Mouse (Mus musculus) midbrain, embryonic 14.5 days (tissue): Measurements from ENCODE around the gene Raver2. TPM values are rescaled to one million over a fixed set of nuclear protein-coding genes. Genes with fewer than 3 reads are reported as not detected.
"Not testable (repeated sequence)": the region's sequence is repeated elsewhere in the genome, so short reads cannot be mapped to it uniquely, and the experiment has no call there.

Experiments
- ATAC-seq: fragments of 200-750 bp; cut with Nextera tagmentation; 2 replicates; pipeline ENCODE4 v1.8.0; 2017; ENCODE audit warnings: moderate number of reproducible peaks, moderate library complexity; ENCODE audit not compliant: low FRiP score, low TSS enrichment
- DNase-seq: peaks from one replicate; pipeline ENCODE4 v3.0.0-alpha.2; 2015
- H3K27ac ChIP-seq: fragments of 300-500 bp; sonication (generic); replicated peaks from 2 replicates; pipeline ENCODE4 v1.5.1; 2014; ENCODE audit warnings: mild to moderate bottlenecking, low read depth, low read length, moderate library complexity
- H3K27me3 ChIP-seq: fragments of 300-500 bp; sonication (generic); 2 replicates; pipeline ENCODE4 v1.6.1; 2014; ENCODE audit warnings: low read length, control low read depth, mixed read lengths; ENCODE audit not compliant: control insufficient read depth, insufficient read depth
- H3K36me3 ChIP-seq: fragments of 300-500 bp; sonication (generic); 2 replicates; pipeline ENCODE4 v1.6.1; 2014; ENCODE audit warnings: low read length, control low read depth; ENCODE audit not compliant: control insufficient read depth, insufficient read depth
- H3K4me1 ChIP-seq: fragments of 300-500 bp; sonication (generic); 2 replicates; pipeline ENCODE4 v1.6.1; 2014; ENCODE audit warnings: mild to moderate bottlenecking, antibody characterized with exemption, low read length, control low read depth; ENCODE audit not compliant: control insufficient read depth, insufficient read depth
- H3K4me2 ChIP-seq: fragments of 300-500 bp; sonication (generic); 2 replicates; pipeline ENCODE4 v1.6.1; 2014; ENCODE audit warnings: mild to moderate bottlenecking, low read length, moderate library complexity
- H3K4me3 ChIP-seq: fragments of 300-500 bp; sonication (generic); replicated peaks from 2 replicates; pipeline ENCODE4 v1.5.1; 2014; ENCODE audit warnings: low read depth, low read length
- H3K9ac ChIP-seq: fragments of 300-500 bp; sonication (generic); replicated peaks from 2 replicates; pipeline ENCODE4 v1.6.1; 2014; ENCODE audit warnings: mild to moderate bottlenecking, low read length, moderate library complexity
- H3K9me3 ChIP-seq: fragments of 300-500 bp; sonication (generic); 2 replicates; pipeline ENCODE4 v1.6.1; 2016; ENCODE audit warnings: low read length, control low read depth, mixed read lengths; ENCODE audit not compliant: control insufficient read depth
- WGBS: fragments of 180-500 bp; shearing (Covaris S2); extraction: QIAGEN DNeasy Blood & Tissue Kit; methylation state at CpG from one replicate; pipeline ENCODE4 v1.1.7; 2014; 5-methylcytosine and 5-hydroxymethylcytosine counted together
- polyA plus RNA-seq: library from polyadenylated mRNA; unstranded; fragments of >200 nt; fragmentation: Nextera tagmentation; extraction: Ambion mirVana; gene quantifications from 2 replicates; pipeline ENCODE4 v1.2.1, GENCODE M21; 2014

Gene Raver2
- polyA plus RNA-seq, 1 experiment from 2014 or later = 5.8 TPM

GRCm38 (mm10) chr4:101082176-101082888, 13.5 kb downstream of the Raver2 start:
- Histone ChIP-seq H3K9ac (no peak overlapping the region), H3K4me2 (no peak overlapping the region), H3K4me1 (0 out of 2 replicates have a peak, but pooled peaks cover 4% of the 10 kb centered on the region), H3K27ac (no peak overlapping the region), H3K9me3 (no peaks in the 10 kb centered on the region), H3K36me3 (no peaks in the 10 kb centered on the region), H3K4me3 (no peak overlapping the region), H3K27me3 (no peaks in the 10 kb centered on the region)
- ATAC-seq = no peak
- DNase-seq = peak; percentile 30
- 11% methylated on average over 17 of the region's 17 CpGs for WGBS

GRCm38 (mm10) chr4:101084863-101085262, 16.1 kb downstream of the Raver2 start:
- Histone ChIP-seq H3K36me3 (no peaks in the 10 kb centered on the region), H3K27ac (no peak overlapping the region), H3K9me3 (no peaks in the 10 kb centered on the region), H3K4me1 (0 out of 2 replicates have a peak, but pooled peaks cover 4% of the 10 kb centered on the region), H3K9ac (no peak overlapping the region), H3K4me3 (no peak overlapping the region), H3K27me3 (no peaks in the 10 kb centered on the region), H3K4me2 (no peak overlapping the region)
- WGBS = 96% methylated on average over 4 of the region's 4 CpGs
- DNase-seq (no peak), ATAC-seq (no peak)

GRCm38 (mm10) chr4:101086040-101086439, 17.3 kb downstream of the Raver2 start:
- 99% methylated on average over 3 of the region's 3 CpGs for WGBS
- H3K27me3 ChIP-seq = no peaks in the 10 kb centered on the region
- no peak overlapping the region for H3K27ac ChIP-seq
- H3K4me1 ChIP-seq = 0 out of 2 replicates have a peak, but pooled peaks cover 4% of the 10 kb centered on the region
- no peak for ATAC-seq
- no peak overlapping the region for H3K9ac ChIP-seq
- H3K4me2 ChIP-seq = no peak overlapping the region
- no peaks in the 10 kb centered on the region for H3K36me3 ChIP-seq
- DNase-seq = no peak
- H3K9me3 ChIP-seq = no peaks in the 10 kb centered on the region
- H3K4me3 ChIP-seq = no peak overlapping the region

GRCm38 (mm10) chr4:101087721-101088120, 18.9 kb downstream of the Raver2 start:
- no peak for DNase-seq
- WGBS = 24% methylated on average over 1 of the region's 1 CpGs
- Histone ChIP-seq H3K27ac (no peak overlapping the region), H3K9ac (no peak overlapping the region), H3K27me3 (no peaks in the 10 kb centered on the region), H3K9me3 (no peaks in the 10 kb centered on the region), H3K36me3 (no peaks in the 10 kb centered on the region), H3K4me3 (no peak overlapping the region), H3K4me1 (0 out of 2 replicates have a peak, but pooled peaks cover 2% of the 10 kb centered on the region), H3K4me2 (no peak overlapping the region)
- ATAC-seq = no peak

GRCm38 (mm10) chr4:101090630-101091029, 21.8 kb downstream of the Raver2 start:
- ATAC-seq, H3K4me1 ChIP-seq, H3K36me3 ChIP-seq, H3K9me3 ChIP-seq, H3K27me3 ChIP-seq, H3K4me3 ChIP-seq, H3K27ac ChIP-seq, H3K9ac ChIP-seq, DNase-seq, H3K4me2 ChIP-seq: not testable (repeated sequence)
- 96% methylated on average over 3 of the region's 3 CpGs for WGBS

- DNase-seq = no peak
- ATAC-seq = no peak
- 74% methylated on average over 10 of the region's 10 CpGs for WGBS
- no peak overlapping the region for H3K4me3 ChIP-seq
- H3K9me3 ChIP-seq = no peaks in the 10 kb centered on the region
- no peaks in the 10 kb centered on the region for H3K36me3 ChIP-seq
- no peak overlapping the region for H3K4me2 ChIP-seq
- H3K27me3 ChIP-seq = no peaks in the 10 kb centered on the region
- no peak overlapping the region for H3K9ac ChIP-seq
- no peak overlapping the region for H3K27ac ChIP-seq
- H3K4me1 ChIP-seq = no peaks in the 10 kb centered on the region; the same call in 1 of the 2 replicates
Measured at GRCm38 (mm10) chr4:101093292-101093691, 24.5 kb downstream of the Raver2 start.

- 94% methylated on average over 12 of the region's 12 CpGs for WGBS
- ATAC-seq (no peak), DNase-seq (no peak)
- no peak overlapping the region for H3K4me2 ChIP-seq
- no peak overlapping the region for H3K4me3 ChIP-seq
- no peaks in the 10 kb centered on the region for H3K4me1 ChIP-seq
- H3K9ac ChIP-seq = no peak overlapping the region
- H3K36me3 ChIP-seq = 0 out of 2 replicates have a peak, but pooled peaks cover 5% of the 10 kb centered on the region
- peaks cover 10% of the 10 kb centered on the region; the same call in 1 of the 2 replicates for H3K9me3 ChIP-seq
- no peak overlapping the region for H3K27ac ChIP-seq
- H3K27me3 ChIP-seq = no peaks in the 10 kb centered on the region
Measured at GRCm38 (mm10) chr4:101107122-101107521, 38.3 kb downstream of the Raver2 start.

GRCm38 (mm10) chr4:101121002-101121401, 52.2 kb downstream of the Raver2 start:
- Histone ChIP-seq H3K4me2 (no peak overlapping the region), H3K4me3 (no peak overlapping the region), H3K4me1 (no peaks in the 10 kb centered on the region), H3K9ac (no peak overlapping the region), H3K27me3 (no peaks in the 10 kb centered on the region), H3K36me3 (no peaks in the 10 kb centered on the region; the same call in 1 of the 2 replicates), H3K9me3 (no peaks in the 10 kb centered on the region), H3K27ac (no peak overlapping the region)
- WGBS = 91% methylated on average over 7 of the region's 7 CpGs
- no peak for ATAC-seq
- DNase-seq = no peak

GRCm38 (mm10) chr4:101135013-101135412, 66.2 kb downstream of the Raver2 start:
- H3K4me1 ChIP-seq = no peaks in the 10 kb centered on the region
- H3K4me3 ChIP-seq = no peak overlapping the region
- no peak overlapping the region for H3K27ac ChIP-seq
- H3K36me3 ChIP-seq = no peaks in the 10 kb centered on the region
- H3K4me2 ChIP-seq = no peak overlapping the region
- no peak overlapping the region for H3K9ac ChIP-seq
- no peaks in the 10 kb centered on the region for H3K9me3 ChIP-seq
- 87% methylated on average over 8 of the region's 8 CpGs for WGBS
- DNase-seq (no peak), ATAC-seq (no peak)
- no peaks in the 10 kb centered on the region for H3K27me3 ChIP-seq
